Mouse (Mus musculus) embryonic facial prominence, embryonic 11.5 days (tissue): ENCODE measurements around the gene Tead1. TPM values are rescaled to one million over a fixed set of nuclear protein-coding genes. Genes with fewer than 3 reads are reported as not detected.

Experiments
- ATAC-seq: fragments of 200-750 bp; cut with Nextera tagmentation; replicated peaks from 2 replicates; pipeline ENCODE4 v1.8.0; 2017; ENCODE audit warnings: low read depth; ENCODE audit not compliant: insufficient number of reproducible peaks, low FRiP score, low TSS enrichment
- DNase-seq: peaks from one replicate; pipeline ENCODE4 v3.0.0-alpha.2; 2015; ENCODE audit warnings: low spot score
- H3K27ac ChIP-seq: fragments of 300-500 bp; sonication (generic); replicated peaks from 2 replicates; pipeline ENCODE4 v1.5.1; 2014; ENCODE audit warnings: mild to moderate bottlenecking, low read depth, low read length, control low read depth
- H3K27me3 ChIP-seq: fragments of 300-500 bp; sonication (generic); 2 replicates; pipeline ENCODE4 v1.6.1; 2014; ENCODE audit warnings: mild to moderate bottlenecking, low read length, moderate library complexity, mixed read lengths; ENCODE audit not compliant: control insufficient read depth, insufficient read depth
- H3K36me3 ChIP-seq: fragments of 300-500 bp; sonication (generic); replicated peaks from 2 replicates; pipeline ENCODE4 v1.6.1; 2014; ENCODE audit warnings: low read depth, mild to moderate bottlenecking, low read length, moderate library complexity, mixed read lengths; ENCODE audit not compliant: control insufficient read depth, insufficient read depth
- H3K4me1 ChIP-seq: fragments of 300-500 bp; sonication (generic); 2 replicates; pipeline ENCODE4 v1.6.1; 2014; ENCODE audit warnings: low read length, mixed read lengths; ENCODE audit not compliant: control insufficient read depth, insufficient read depth
- H3K4me2 ChIP-seq: fragments of 300-500 bp; sonication (generic); 2 replicates; pipeline ENCODE4 v1.6.1; 2014; ENCODE audit warnings: low read depth, mild to moderate bottlenecking, control low read depth, low read length, moderate library complexity
- H3K4me3 ChIP-seq: fragments of 300-500 bp; sonication (generic); 2 replicates; pipeline ENCODE4 v1.5.1; 2014; ENCODE audit warnings: low read depth, low read length, control low read depth
- H3K9ac ChIP-seq: fragments of 300-500 bp; sonication (generic); replicated peaks from 2 replicates; pipeline ENCODE4 v1.6.1; 2014; ENCODE audit warnings: mild to moderate bottlenecking, control low read depth, low read length
- H3K9me3 ChIP-seq: fragments of 300-500 bp; sonication (generic); replicated peaks from 2 replicates; pipeline ENCODE4 v1.6.1; 2016; ENCODE audit warnings: mild to moderate bottlenecking, low read length, inconsistent platforms, mixed read lengths; ENCODE audit not compliant: control insufficient read depth
- WGBS: fragments of 180-500 bp; shearing (Covaris S2); extraction: QIAGEN DNeasy Blood & Tissue Kit; methylation state at CpG from one replicate; pipeline ENCODE4 v1.1.7; 2014; 5-methylcytosine and 5-hydroxymethylcytosine counted together
- polyA plus RNA-seq: library from polyadenylated mRNA; unstranded; fragments of >200 nt; fragmentation: Nextera tagmentation; extraction: Ambion mirVana; gene quantifications from 2 replicates; pipeline ENCODE4 v1.2.1, GENCODE M21; 2014

The Tead1 gene
- polyA plus RNA-seq, 1 experiment from 2014 or later: 16.7 TPM

GRCm38 (mm10) chr7:112710409-112711107 is 31.4 kb downstream of the Tead1 start:
- peaks cover 2% of the 10 kb centered on the region for H3K4me1 ChIP-seq
- no peak overlapping the region for H3K4me2 ChIP-seq
- H3K27me3 ChIP-seq: no peaks in the 10 kb centered on the region
- H3K9ac ChIP-seq: no peak overlapping the region
- no peak for DNase-seq
- H3K27ac ChIP-seq: no peak overlapping the region
- H3K9me3 ChIP-seq: no peaks in the 10 kb centered on the region
- no peak for ATAC-seq
- H3K36me3 ChIP-seq: no peaks in the 10 kb centered on the region
- no peak overlapping the region for H3K4me3 ChIP-seq
- 84% methylated on average over 7 of the region's 7 CpGs for WGBS

- ATAC-seq (no peak), DNase-seq (no peak)
- H3K4me2 ChIP-seq: no peak overlapping the region
- no peak overlapping the region for H3K4me3 ChIP-seq
- H3K9me3 ChIP-seq: no peaks in the 10 kb centered on the region
- H3K9ac ChIP-seq: no peak overlapping the region
- H3K36me3 ChIP-seq: no peaks in the 10 kb centered on the region
- H3K27me3 ChIP-seq: no peaks in the 10 kb centered on the region
- peaks cover 2% of the 10 kb centered on the region for H3K4me1 ChIP-seq
- 77% methylated on average over 5 of the region's 5 CpGs for WGBS
- no peak overlapping the region for H3K27ac ChIP-seq
Measured at GRCm38 (mm10) chr7:112711977-112712376, 32.9 kb downstream of the Tead1 start.

- DNase-seq (no peak), ATAC-seq (no peak)
- Histone ChIP-seq H3K36me3 (no peaks in the 10 kb centered on the region), H3K4me3 (no peak overlapping the region), H3K27ac (no peak overlapping the region), H3K4me2 (no peak overlapping the region), H3K4me1 (peaks cover 2% of the 10 kb centered on the region), H3K27me3 (no peaks in the 10 kb centered on the region), H3K9ac (no peak overlapping the region), H3K9me3 (no peaks in the 10 kb centered on the region)
- WGBS: 73% methylated on average over 5 of the region's 5 CpGs
Measured at GRCm38 (mm10) chr7:112713509-112713908, 34.4 kb downstream of the Tead1 start.

GRCm38 (mm10) chr7:112714783-112715182 is 35.7 kb downstream of the Tead1 start:
- Histone ChIP-seq H3K27me3 (no peaks in the 10 kb centered on the region), H3K9ac (no peak overlapping the region), H3K9me3 (no peaks in the 10 kb centered on the region), H3K27ac (no peak overlapping the region), H3K4me1 (peaks cover 2% of the 10 kb centered on the region; the same call in 1 of the 2 replicates), H3K4me3 (no peak overlapping the region), H3K4me2 (no peak overlapping the region), H3K36me3 (no peaks in the 10 kb centered on the region)
- WGBS: 75% methylated on average over 6 of the region's 6 CpGs
- DNase-seq: no peak
- ATAC-seq: no peak

- Histone ChIP-seq H3K27ac (no peak overlapping the region), H3K4me2 (no peak overlapping the region), H3K27me3 (no peaks in the 10 kb centered on the region), H3K9ac (no peak overlapping the region), H3K36me3 (no peaks in the 10 kb centered on the region), H3K9me3 (no peaks in the 10 kb centered on the region), H3K4me3 (no peak overlapping the region), H3K4me1 (peaks cover 7% of the 10 kb centered on the region)
- ATAC-seq (no peak), DNase-seq (no peak)
- 82% methylated on average over 6 of the region's 6 CpGs for WGBS
Measured at GRCm38 (mm10) chr7:112716701-112717100, 37.6 kb downstream of the Tead1 start.

GRCm38 (mm10) chr7:112717676-112718075 is 38.6 kb downstream of the Tead1 start:
- no peak for DNase-seq
- Histone ChIP-seq H3K4me1 (peaks cover 7% of the 10 kb centered on the region), H3K4me3 (no peak overlapping the region), H3K36me3 (no peaks in the 10 kb centered on the region), H3K9ac (no peak overlapping the region), H3K27me3 (no peaks in the 10 kb centered on the region), H3K4me2 (no peak overlapping the region), H3K27ac (no peak overlapping the region), H3K9me3 (no peaks in the 10 kb centered on the region)
- no peak for ATAC-seq
- WGBS: 44% methylated on average over 2 of the region's 2 CpGs

GRCm38 (mm10) chr7:112719394-112720142 is 40.5 kb downstream of the Tead1 start:
- Histone ChIP-seq H3K4me1 (peaks cover 5% of the 10 kb centered on the region), H3K27ac (no peak overlapping the region), H3K4me3 (no peak overlapping the region), H3K9ac (no peak overlapping the region), H3K27me3 (no peaks in the 10 kb centered on the region), H3K4me2 (no peak overlapping the region; the same call in 1 of the 2 replicates), H3K36me3 (no peaks in the 10 kb centered on the region), H3K9me3 (no peaks in the 10 kb centered on the region)
- 16% methylated on average over 11 of the region's 11 CpGs for WGBS
- DNase-seq (peak; percentile 36), ATAC-seq (no peak; the same call in 1 of the 2 replicates)
